Mouse (Mus musculus): Measurements from ENCODE around the gene Stxbp6.

GRCm38 (mm10) chr12:45020018-45020417, 54.5 kb downstream of the Stxbp6 start:
- TF ChIP-seq CTCF (conservative IDR thresholded peaks at IDR 0.05 in 1 of 2, IDR thresholded peaks at IDR 0.05 in 1 of 2; ENCODE audit: low read depth in 2 of 2, low read length in 2 of 2) (no peak), POLR2A (IDR thresholded peaks at IDR 0.05; ENCODE audit: low read depth, low read length) (no peak), TBP (conservative IDR thresholded peaks at IDR 0.05; ENCODE audit: low read depth, low read length) (no peak), SIN3A (IDR thresholded peaks at IDR 0.05; ENCODE audit: low read length) (no peak), CHD1 (IDR thresholded peaks at IDR 0.05; ENCODE audit: low read depth, low read length) (no peak), JUND (conservative IDR thresholded peaks at IDR 0.05; ENCODE audit: low read depth, low read length) (no peak), EP300 (IDR thresholded peaks at IDR 0.05; ENCODE audit: low read length) (no peak), SMC3 (IDR thresholded peaks at IDR 0.05; ENCODE audit: low read depth, low read length) (no peak), NELFE (IDR thresholded peaks at IDR 0.05; ENCODE audit: low read depth, low read length) (no peak)

Measured in CH12.LX (cell line).